Mouse (Mus musculus): Measurements from ENCODE around the gene Kcnip4. TPM values are rescaled to one million over a fixed set of nuclear protein-coding genes. Genes with fewer than 3 reads are reported as not detected.

The Kcnip4 gene
- polyA plus RNA-seq, 1 experiment = 0.12 TPM

- no peaks in the 10 kb centered on the region for H3K27me3 ChIP-seq (ENCODE audit: control insufficient read depth, insufficient read depth, insufficient read length)
- no peaks in the 10 kb centered on the region for H3K79me2 ChIP-seq (ENCODE audit: control insufficient read depth, insufficient read depth)
- TF ChIP-seq FOSL1 (IDR thresholded peaks at IDR 0.05; ENCODE audit: insufficient read depth, low read length, poor library complexity, severe bottlenecking) = no peak
- H3K79me3 ChIP-seq (ENCODE audit: low read depth) = no peaks in the 10 kb centered on the region
- no peaks in the 10 kb centered on the region for H3K36me3 ChIP-seq (ENCODE audit: control insufficient read depth, insufficient read depth)
- H3ac ChIP-seq (ENCODE audit: control insufficient read depth, insufficient read length, low read depth) = no peak overlapping the region
- no peak overlapping the region for H3K4me3 ChIP-seq (ENCODE audit: insufficient read depth, poor library complexity, severe bottlenecking)
Measured at GRCm38 (mm10) chr5:48448888-48449287, 1075.8 kb downstream of the Kcnip4 start.

- no peaks in the 10 kb centered on the region for H3K79me2 ChIP-seq (ENCODE audit: control insufficient read depth, insufficient read depth)
- H3K79me3 ChIP-seq (ENCODE audit: low read depth) = no peaks in the 10 kb centered on the region
- no peak overlapping the region for H3K4me3 ChIP-seq (ENCODE audit: insufficient read depth, poor library complexity, severe bottlenecking)
- no peak for TF ChIP-seq MYOD1 (IDR thresholded peaks at IDR 0.05; ENCODE audit: control insufficient read depth, insufficient read length, low read depth)
- TF ChIP-seq USF1 (IDR thresholded peaks at IDR 0.05; ENCODE audit: low read depth) = no peak
- no peak for TF ChIP-seq FOSL1 (IDR thresholded peaks at IDR 0.05; ENCODE audit: insufficient read depth, low read length, poor library complexity, severe bottlenecking)
- TF ChIP-seq CTCF (IDR thresholded peaks at IDR 0.05; ENCODE audit: control insufficient read depth, insufficient read depth, insufficient read length) = no peak
- TF ChIP-seq MAX (IDR thresholded peaks at IDR 0.05) = no peak
- TF ChIP-seq MYOG (IDR thresholded peaks at IDR 0.05; ENCODE audit: control insufficient read depth, extremely low read depth, insufficient read length) = no peak
- TF ChIP-seq CEBPB (IDR thresholded peaks at IDR 0.05; ENCODE audit: low read depth) = no peak
- H3ac ChIP-seq (ENCODE audit: control insufficient read depth, insufficient read length, low read depth) = no peak overlapping the region
- no peaks in the 10 kb centered on the region for H3K36me3 ChIP-seq (ENCODE audit: control insufficient read depth, insufficient read depth)
- H3K27me3 ChIP-seq (ENCODE audit: control insufficient read depth, insufficient read depth, insufficient read length) = no peaks in the 10 kb centered on the region
Measured at GRCm38 (mm10) chr5:48430459-48430858, 1094.2 kb downstream of the Kcnip4 start.

GRCm38 (mm10) chr5:48421957-48422356 is 1102.8 kb downstream of the Kcnip4 start:
- Histone ChIP-seq H3K79me2 (ENCODE audit: control insufficient read depth, insufficient read depth) (no peaks in the 10 kb centered on the region), H3K27me3 (ENCODE audit: control insufficient read depth, insufficient read depth, insufficient read length) (no peaks in the 10 kb centered on the region), H3K36me3 (ENCODE audit: control insufficient read depth, insufficient read depth) (no peaks in the 10 kb centered on the region), H3K79me3 (ENCODE audit: low read depth) (no peaks in the 10 kb centered on the region), H3K4me3 (ENCODE audit: insufficient read depth, poor library complexity, severe bottlenecking) (no peak overlapping the region), H3ac (ENCODE audit: control insufficient read depth, insufficient read length, low read depth) (no peak overlapping the region)
- TF ChIP-seq CEBPB (IDR thresholded peaks at IDR 0.05; ENCODE audit: low read depth) (no peak), FOSL1 (IDR thresholded peaks at IDR 0.05; ENCODE audit: insufficient read depth, low read length, poor library complexity, severe bottlenecking) (no peak), USF1 (IDR thresholded peaks at IDR 0.05; ENCODE audit: low read depth) (no peak), MAX (IDR thresholded peaks at IDR 0.05) (no peak), MYOG (IDR thresholded peaks at IDR 0.05; ENCODE audit: control insufficient read depth, extremely low read depth, insufficient read length) (no peak), CTCF (IDR thresholded peaks at IDR 0.05; ENCODE audit: control insufficient read depth, insufficient read depth, insufficient read length) (no peak), MYOD1 (IDR thresholded peaks at IDR 0.05; ENCODE audit: control insufficient read depth, insufficient read length, low read depth) (no peak)

GRCm38 (mm10) chr5:48419741-48420140 is 1105.0 kb downstream of the Kcnip4 start:
- Histone ChIP-seq H3K27me3 (ENCODE audit: control insufficient read depth, insufficient read depth, insufficient read length) (no peaks in the 10 kb centered on the region), H3K79me3 (ENCODE audit: low read depth) (no peaks in the 10 kb centered on the region), H3K36me3 (ENCODE audit: control insufficient read depth, insufficient read depth) (no peaks in the 10 kb centered on the region), H3ac (ENCODE audit: control insufficient read depth, insufficient read length, low read depth) (no peak overlapping the region), H3K79me2 (ENCODE audit: control insufficient read depth, insufficient read depth) (no peaks in the 10 kb centered on the region), H3K4me3 (ENCODE audit: insufficient read depth, poor library complexity, severe bottlenecking) (no peak overlapping the region)
- TF ChIP-seq CTCF (IDR thresholded peaks at IDR 0.05; ENCODE audit: control insufficient read depth, insufficient read depth, insufficient read length) (no peak), MAX (IDR thresholded peaks at IDR 0.05) (no peak), USF1 (IDR thresholded peaks at IDR 0.05; ENCODE audit: low read depth) (no peak), MYOG (IDR thresholded peaks at IDR 0.05; ENCODE audit: control insufficient read depth, extremely low read depth, insufficient read length) (no peak), MYOD1 (IDR thresholded peaks at IDR 0.05; ENCODE audit: control insufficient read depth, insufficient read length, low read depth) (no peak), CEBPB (IDR thresholded peaks at IDR 0.05; ENCODE audit: low read depth) (no peak)

- H3K36me3 ChIP-seq (ENCODE audit: control insufficient read depth, insufficient read depth) = no peaks in the 10 kb centered on the region
- H3K27me3 ChIP-seq (ENCODE audit: control insufficient read depth, insufficient read depth, insufficient read length) = no peaks in the 10 kb centered on the region
- no peak for TF ChIP-seq FOSL1 (IDR thresholded peaks at IDR 0.05; ENCODE audit: insufficient read depth, low read length, poor library complexity, severe bottlenecking)
- TF ChIP-seq CTCF (IDR thresholded peaks at IDR 0.05; ENCODE audit: control insufficient read depth, insufficient read depth, insufficient read length) = no peak
- no peak for TF ChIP-seq USF1 (IDR thresholded peaks at IDR 0.05; ENCODE audit: low read depth)
- TF ChIP-seq MAX (IDR thresholded peaks at IDR 0.05) = no peak
- TF ChIP-seq MYOG (IDR thresholded peaks at IDR 0.05; ENCODE audit: control insufficient read depth, extremely low read depth, insufficient read length) = no peak
- no peak for TF ChIP-seq MYOD1 (IDR thresholded peaks at IDR 0.05; ENCODE audit: control insufficient read depth, insufficient read length, low read depth)
- TF ChIP-seq CEBPB (IDR thresholded peaks at IDR 0.05; ENCODE audit: low read depth) = no peak
Measured at GRCm38 (mm10) chr5:48412261-48412660, 1112.4 kb downstream of the Kcnip4 start.

GRCm38 (mm10) chr5:48411462-48411861 is 1113.2 kb downstream of the Kcnip4 start:
- H3K4me3 ChIP-seq (ENCODE audit: insufficient read depth, poor library complexity, severe bottlenecking) = no peak overlapping the region
- no peaks in the 10 kb centered on the region for H3K79me3 ChIP-seq (ENCODE audit: low read depth)
- no peaks in the 10 kb centered on the region for H3K27me3 ChIP-seq (ENCODE audit: control insufficient read depth, insufficient read depth, insufficient read length)
- no peaks in the 10 kb centered on the region for H3K79me2 ChIP-seq (ENCODE audit: control insufficient read depth, insufficient read depth)
- no peak overlapping the region for H3ac ChIP-seq (ENCODE audit: control insufficient read depth, insufficient read length, low read depth)
- no peaks in the 10 kb centered on the region for H3K36me3 ChIP-seq (ENCODE audit: control insufficient read depth, insufficient read depth)
- TF ChIP-seq CEBPB (IDR thresholded peaks at IDR 0.05; ENCODE audit: low read depth) (no peak), MYOG (IDR thresholded peaks at IDR 0.05; ENCODE audit: control insufficient read depth, extremely low read depth, insufficient read length) (no peak), FOSL1 (IDR thresholded peaks at IDR 0.05; ENCODE audit: insufficient read depth, low read length, poor library complexity, severe bottlenecking) (no peak), MYOD1 (IDR thresholded peaks at IDR 0.05; ENCODE audit: control insufficient read depth, insufficient read length, low read depth) (no peak), MAX (IDR thresholded peaks at IDR 0.05) (no peak), USF1 (IDR thresholded peaks at IDR 0.05; ENCODE audit: low read depth) (no peak), CTCF (IDR thresholded peaks at IDR 0.05; ENCODE audit: control insufficient read depth, insufficient read depth, insufficient read length) (no peak)

More at GRCm38 (mm10) chr5:48412261-48412660, 1112.4 kb downstream of the Kcnip4 start:
- H3K4me3 ChIP-seq (ENCODE audit: insufficient read depth, poor library complexity, severe bottlenecking) = no peak overlapping the region
- H3ac ChIP-seq (ENCODE audit: control insufficient read depth, insufficient read length, low read depth) = no peak overlapping the region
- no peaks in the 10 kb centered on the region for H3K79me3 ChIP-seq (ENCODE audit: low read depth)
- no peaks in the 10 kb centered on the region for H3K79me2 ChIP-seq (ENCODE audit: control insufficient read depth, insufficient read depth)
